Mouse (Mus musculus): ENCODE measurements at regions not wholly inside any gene's neighbourhood (a gene's known extent, or its start where the extent isn't known, plus 50 kb on each side); places are given as distances from the start of the nearest gene placed in this dataset.

DNA sequence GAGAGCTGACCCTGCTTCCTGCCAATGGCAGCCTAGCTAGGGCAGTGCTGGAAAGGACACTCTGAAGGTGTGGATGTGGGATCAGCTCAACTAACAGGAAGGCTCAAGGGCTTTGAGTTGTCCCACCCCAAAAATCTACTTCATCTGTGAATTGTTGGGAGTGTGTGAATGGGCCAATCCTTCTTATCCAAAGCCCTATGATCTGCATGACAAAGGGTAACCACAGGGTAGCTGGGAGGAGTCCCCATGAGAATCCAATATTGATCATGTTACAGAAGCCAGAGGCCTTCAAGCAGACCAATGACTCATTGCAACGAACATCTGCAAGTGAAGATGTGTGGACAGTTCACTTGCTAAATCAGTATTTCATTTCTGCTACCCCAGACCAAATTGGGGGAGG lies 51.1 kb upstream of the Adra1b start:
- TF ChIP-seq CTCF (IDR thresholded peaks at IDR 0.05; ENCODE audit: low read depth), result no peak
- Histone ChIP-seq H3K27me3 (ENCODE audit: insufficient read depth, low read length) (no peaks in the 10 kb centered on the region), H3K27ac (no peak overlapping the region), H3K9me3 (ENCODE audit: low read length) (no peaks in the 10 kb centered on the region), H3K36me3 (ENCODE audit: insufficient read depth, low read length) (no peaks in the 10 kb centered on the region), H3K9ac (replicated peaks; ENCODE audit: low read length) (no peak overlapping the region), H3K4me1 (ENCODE audit: insufficient read depth, low read length) (no peaks in the 10 kb centered on the region), H3K4me3 (ENCODE audit: low read length) (no peak overlapping the region), H3K4me2 (ENCODE audit: low read depth, low read length) (no peak overlapping the region)
- DNase-seq (ENCODE audit: low spot score), result no peak
- WGBS, result 72% methylated on average over 1 of the region's 1 CpGs
- ATAC-seq, result no peak

DNA sequence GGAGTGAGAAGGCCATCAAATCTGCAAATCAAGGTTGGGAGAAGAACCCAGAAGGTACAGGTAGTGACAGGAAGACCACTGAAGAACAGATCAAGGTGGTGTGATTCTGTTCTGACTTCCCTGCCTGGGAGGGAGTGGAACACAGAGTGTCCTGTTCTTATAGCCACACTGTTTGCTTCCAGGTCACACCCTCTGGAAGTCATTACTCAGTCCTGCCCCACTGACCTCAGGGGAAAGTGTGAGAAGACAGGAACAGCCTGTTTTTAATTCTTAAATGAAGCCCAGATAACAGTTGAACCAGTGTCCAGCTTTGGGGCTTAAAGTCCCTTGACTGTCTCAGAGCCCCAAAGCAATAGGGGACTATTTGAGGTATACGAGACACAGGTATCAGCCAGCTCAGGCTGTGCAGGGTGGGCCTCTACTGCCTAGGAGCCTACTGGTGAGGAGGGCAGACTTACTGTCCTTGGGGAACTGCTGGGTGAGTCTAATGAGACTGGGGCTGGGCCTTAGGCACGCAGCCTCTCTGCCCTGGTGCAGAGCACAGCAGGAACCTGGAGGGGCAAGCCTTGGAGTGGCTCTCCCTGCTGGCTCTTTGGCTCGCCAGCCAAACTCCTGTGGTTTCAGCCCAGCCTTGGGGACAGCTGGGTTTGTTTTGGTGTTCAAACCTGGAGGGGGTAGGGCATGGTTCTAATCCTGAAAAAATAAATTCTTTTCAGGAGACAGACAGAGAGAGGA lies 57.4 kb upstream of the Adra1b start:
- no peak for DNase-seq (ENCODE audit: low spot score)

GRCm38 (mm10) chr11:43958976-43959315 lies 57.9 kb upstream of the Adra1b start:
- no peak for TF ChIP-seq CTCF (IDR thresholded peaks at IDR 0.05; ENCODE audit: low read depth)
- Histone ChIP-seq H3K4me3 (ENCODE audit: low read length) (no peak overlapping the region), H3K9me3 (ENCODE audit: low read length) (no peaks in the 10 kb centered on the region), H3K36me3 (ENCODE audit: insufficient read depth, low read length) (no peaks in the 10 kb centered on the region), H3K9ac (replicated peaks; ENCODE audit: low read length) (no peak overlapping the region), H3K4me1 (ENCODE audit: insufficient read depth, low read length) (no peaks in the 10 kb centered on the region), H3K27ac (no peak overlapping the region), H3K4me2 (ENCODE audit: low read depth, low read length) (no peak overlapping the region), H3K27me3 (ENCODE audit: insufficient read depth, low read length) (no peaks in the 10 kb centered on the region)
- DNase-seq (ENCODE audit: low spot score) (no peak), ATAC-seq (no peak)
- WGBS, result 51% methylated on average over 2 of the region's 2 CpGs

More for the DNA sequence above, 57.4 kb upstream of the Adra1b start:
- no peaks in the 10 kb centered on the region for H3K4me1 ChIP-seq (ENCODE audit: insufficient read depth, low read length)
- ATAC-seq, result no peak
- no peak overlapping the region for H3K27ac ChIP-seq
- H3K27me3 ChIP-seq (ENCODE audit: insufficient read depth, low read length), result no peaks in the 10 kb centered on the region
- H3K9me3 ChIP-seq (ENCODE audit: low read length), result no peaks in the 10 kb centered on the region
- no peak overlapping the region for H3K4me2 ChIP-seq (ENCODE audit: low read depth, low read length)
- no peaks in the 10 kb centered on the region for H3K36me3 ChIP-seq (ENCODE audit: insufficient read depth, low read length)
- H3K9ac ChIP-seq (replicated peaks; ENCODE audit: low read length), result no peak overlapping the region
- WGBS, result 45% methylated on average over 3 of the region's 3 CpGs
- H3K4me3 ChIP-seq (ENCODE audit: low read length), result no peak overlapping the region
- no peak for TF ChIP-seq CTCF (IDR thresholded peaks at IDR 0.05; ENCODE audit: low read depth)

- Histone ChIP-seq H3K9me3 (ENCODE audit: low read length) (no peaks in the 10 kb centered on the region), H3K9ac (replicated peaks; ENCODE audit: low read length) (no peak overlapping the region), H3K4me3 (ENCODE audit: low read length) (no peak overlapping the region), H3K36me3 (ENCODE audit: insufficient read depth, low read length) (no peaks in the 10 kb centered on the region), H3K4me1 (ENCODE audit: insufficient read depth, low read length) (no peaks in the 10 kb centered on the region), H3K27me3 (ENCODE audit: insufficient read depth, low read length) (no peaks in the 10 kb centered on the region), H3K27ac (no peak overlapping the region), H3K4me2 (ENCODE audit: low read depth, low read length) (no peak overlapping the region)
- 78% methylated on average over 5 of the region's 5 CpGs for WGBS
- DNase-seq (ENCODE audit: low spot score) (no peak), ATAC-seq (no peak)
- no peak for TF ChIP-seq CTCF (IDR thresholded peaks at IDR 0.05; ENCODE audit: low read depth)
Observed at GRCm38 (mm10) chr11:43960348-43961105, 59.5 kb upstream of the Adra1b start.

- Histone ChIP-seq H3K4me2 (ENCODE audit: low read depth, low read length) (no peak overlapping the region), H3K27me3 (ENCODE audit: insufficient read depth, low read length) (no peaks in the 10 kb centered on the region), H3K9ac (replicated peaks; ENCODE audit: low read length) (no peak overlapping the region), H3K27ac (no peak overlapping the region), H3K36me3 (ENCODE audit: insufficient read depth, low read length) (no peaks in the 10 kb centered on the region), H3K4me3 (ENCODE audit: low read length) (no peak overlapping the region), H3K9me3 (ENCODE audit: low read length) (no peaks in the 10 kb centered on the region), H3K4me1 (ENCODE audit: insufficient read depth, low read length) (no peaks in the 10 kb centered on the region)
- no peak for TF ChIP-seq CTCF (IDR thresholded peaks at IDR 0.05; ENCODE audit: low read depth)
- DNase-seq (ENCODE audit: low spot score) (no peak), ATAC-seq (no peak)
- 86% methylated on average over 6 of the region's 6 CpGs for WGBS
Observed at GRCm38 (mm10) chr11:43961398-43962070, 60.5 kb upstream of the Adra1b start.

- WGBS, result 92% methylated on average over 1 of the region's 1 CpGs
- no peak overlapping the region for H3K27ac ChIP-seq
- H3K9ac ChIP-seq (replicated peaks; ENCODE audit: low read length), result no peak overlapping the region
- H3K4me1 ChIP-seq (ENCODE audit: insufficient read depth, low read length), result no peaks in the 10 kb centered on the region
- no peaks in the 10 kb centered on the region for H3K9me3 ChIP-seq (ENCODE audit: low read length)
- TF ChIP-seq CTCF (IDR thresholded peaks at IDR 0.05; ENCODE audit: low read depth), result no peak
- ATAC-seq (no peak), DNase-seq (ENCODE audit: low spot score) (no peak)
- H3K4me2 ChIP-seq (ENCODE audit: low read depth, low read length), result no peak overlapping the region
- H3K4me3 ChIP-seq (ENCODE audit: low read length), result no peak overlapping the region
- H3K36me3 ChIP-seq (ENCODE audit: insufficient read depth, low read length), result no peaks in the 10 kb centered on the region
- no peaks in the 10 kb centered on the region for H3K27me3 ChIP-seq (ENCODE audit: insufficient read depth, low read length)
Observed at GRCm38 (mm10) chr11:43967764-43968163, 66.8 kb upstream of the Adra1b start.

Measured in hindbrain, postnatal 0 days (tissue).